In genomic region chr5:149523856-149524241, GRCm38 (mm10) we compare ENCODE assay signal across 10 mouse cellular contexts. TPM values are rescaled to one million over a fixed set of nuclear protein-coding genes. Genes with fewer than 3 reads are reported as not detected.
DNase-seq lines count a peak whose midpoint lies in the region; ATAC-seq lines count a peak whose summit lies in the region.
"Had no signal": no experiment of that assay in that cellular context is flagged by ENCODE, and none has a peak within 500 bp of the region (broad histone marks: within the 10 kb centered on the region; RNA-seq: fewer than 3 reads in every experiment).

No protein-coding gene starts in this region.

- peaks cover 29% of the 10 kb centered on the region for H3K4me1 ChIP-seq in heart, embryonic 15.5 days (replicated peaks)
- H3K4me1 ChIP-seq in forebrain, embryonic 16.5 days (replicated peaks; ENCODE audit: control insufficient read depth, insufficient read depth, low read length): peaks cover 42% of the 10 kb centered on the region
- peaks cover 38% of the 10 kb centered on the region for H3K4me1 ChIP-seq in midbrain, embryonic 16.5 days (ENCODE audit: control insufficient read depth, insufficient read depth, low read length)

- H3K4me2 ChIP-seq in heart, embryonic 15.5 days: peak overlapping the region; percentile 57
- H3K4me2 ChIP-seq in forebrain, embryonic 16.5 days (ENCODE audit: low read length): peak overlapping the region; percentile 43
- H3K4me2 ChIP-seq in midbrain, embryonic 16.5 days (ENCODE audit: low read length): peak overlapping the region; percentile 38; the same call in 1 of the 2 replicates
- H3K4me2 ChIP-seq: liver, embryonic 11.5 days had no signal

- no peaks in the 10 kb centered on the region for H3K36me3 ChIP-seq in heart, embryonic 15.5 days
- H3K36me3 ChIP-seq in forebrain, embryonic 16.5 days (ENCODE audit: control insufficient read depth, insufficient read depth): no peaks in the 10 kb centered on the region
- no peaks in the 10 kb centered on the region for H3K36me3 ChIP-seq in midbrain, embryonic 16.5 days (ENCODE audit: control insufficient read depth, insufficient read depth, low read length)

- no peak for ATAC-seq in heart, embryonic 15.5 days (replicated peaks; ENCODE audit: insufficient number of reproducible peaks, insufficient read depth, low FRiP score, low read depth)
- ATAC-seq in forebrain, embryonic 16.5 days: no peak; the same call in 1 of the 2 replicates
- peak; percentile 19 for ATAC-seq in midbrain, embryonic 16.5 days

- intact Hi-C loops in left cerebral cortex, postnatal 25 days (cut with DNase I): loop anchor here (2.0 to 10.0 kb wide), 7 partner anchors 42 to 709 kb away; partner anchors contain the start of genes Hmgb1 and Uspl1

- H3K9me3 ChIP-seq in heart, embryonic 15.5 days (replicated peaks): no peaks in the 10 kb centered on the region
- no peaks in the 10 kb centered on the region for H3K9me3 ChIP-seq in forebrain, embryonic 16.5 days (ENCODE audit: control insufficient read depth, low read length)
- H3K9me3 ChIP-seq in midbrain, embryonic 16.5 days (replicated peaks; ENCODE audit: control insufficient read depth, low read length, poor library complexity, severe bottlenecking): no peaks in the 10 kb centered on the region

- DNase-seq in heart, postnatal 4 days: no peak
- peak; percentile 66 for DNase-seq in Muller cell, postnatal 12 days (ENCODE audit: inconsistent ontology term)
- DNase-seq in left cerebral cortex, postnatal 25 days (ENCODE audit: low spot score in 2 of 2): no peak
- no peak for DNase-seq in c-Kit-positive CD71-positive TER-119-positive erythroid progenitor cells, embryonic 14.5 days (ENCODE audit: low spot score)
- no peak for DNase-seq in MN1 (ENCODE audit: low spot score)

- H3K4me3 ChIP-seq in heart, embryonic 15.5 days: peak overlapping the region; percentile 31
- H3K4me3 ChIP-seq in forebrain, embryonic 16.5 days (replicated peaks; ENCODE audit: low read length): 0 out of 2 replicates have a peak overlapping the region, but pooled peaks have one; percentile 3
- H3K4me3 ChIP-seq in midbrain, embryonic 16.5 days (ENCODE audit: low read depth, low read length): 0 out of 2 replicates have a peak overlapping the region, but pooled peaks have one; percentile 5

- whole genome bisulfite sequencing in heart, embryonic 15.5 days: 37% methylated on average over 6 of the region's 6 CpGs
- 19% methylated on average over 6 of the region's 6 CpGs for WGBS in forebrain, embryonic 16.5 days
- 19% methylated on average over 6 of the region's 6 CpGs for WGBS in midbrain, embryonic 16.5 days

- H3K9ac ChIP-seq in heart, embryonic 15.5 days: 0 out of 2 replicates have a peak overlapping the region, but pooled peaks have one; percentile 14
- H3K9ac ChIP-seq in forebrain, embryonic 16.5 days (replicated peaks; ENCODE audit: low read depth, low read length): peak overlapping the region; percentile 46
- H3K9ac ChIP-seq in midbrain, embryonic 16.5 days (ENCODE audit: low read depth, low read length): peak overlapping the region; percentile 61

- peak overlapping the region; percentile 81 for H3K27ac ChIP-seq in heart, embryonic 15.5 days
- peak overlapping the region; percentile 92 for H3K27ac ChIP-seq in forebrain, embryonic 16.5 days (ENCODE audit: low read length)
- H3K27ac ChIP-seq in midbrain, embryonic 16.5 days (ENCODE audit: low read length): peak overlapping the region; percentile 94

- peaks cover 29% of the 10 kb centered on the region for H3K27me3 ChIP-seq in heart, embryonic 15.5 days
- H3K27me3 ChIP-seq in forebrain, embryonic 16.5 days (replicated peaks; ENCODE audit: control insufficient read depth, insufficient read depth, low read length): no peaks in the 10 kb centered on the region
- no peaks in the 10 kb centered on the region for H3K27me3 ChIP-seq in midbrain, embryonic 16.5 days (ENCODE audit: control insufficient read depth, insufficient read depth, low read depth, low read length)

RNA-seq across cellular contexts. Expression of gene Wdr95, which starts 4.6 kb away (rescaled TPM):
- polyA plus RNA-seq in heart, embryonic 15.5 days (2015; fragmentation: Nextera tagmentation; extraction: Ambion mirVana): 0.13 TPM in 1 of 2 replicates, not detected in the other
- under 1 TPM in 1 of 2 experiments, not detected in 1; 0.14 TPM for total RNA-seq in heart, postnatal 4 days (2021)
- polyA plus RNA-seq in forebrain, embryonic 16.5 days (2015; fragmentation: Nextera tagmentation; extraction: Ambion mirVana): 0.14 and 0.19 TPM in 2 replicates
- 0.11 and 0.33 TPM in 2 replicates for polyA plus RNA-seq in midbrain, embryonic 16.5 days (2015; fragmentation: Nextera tagmentation; extraction: Ambion mirVana)
- total RNA-seq in left cerebral cortex, postnatal 25 days (2021): under 1 TPM; 0.53 to 0.85 TPM
- polyA plus RNA-seq: CD4-positive, CD25-positive, alpha-beta regulatory T cell, adult 4 months; liver, embryonic 11.5 days had no signal
